Mouse (Mus musculus): Measurements from ENCODE around the gene Slc6a21. TPM values are rescaled to one million over a fixed set of nuclear protein-coding genes. Genes with fewer than 3 reads are reported as not detected.

The Slc6a21 gene
- not detected for polyA plus RNA-seq (2014; fragmentation: Illumina TruSeq; extraction: RNeasy Lipid Tissue Mini Kit (QIAGEN cat#74804); ENCODE audit: insufficient read depth, low read depth, low replicate concordance)

GRCm38 (mm10) chr7:45277136-45277760, at the start of gene Slc6a21:
Slc6a21 (plus strand) TSS chr7:45277513.

GRCm38 (mm10) chr7:45238723-45239496, 38.4 kb upstream of the Slc6a21 start, which contains the start of gene Cd37:
Cd37 (minus strand) TSS chr7:45239115.

DNA sequence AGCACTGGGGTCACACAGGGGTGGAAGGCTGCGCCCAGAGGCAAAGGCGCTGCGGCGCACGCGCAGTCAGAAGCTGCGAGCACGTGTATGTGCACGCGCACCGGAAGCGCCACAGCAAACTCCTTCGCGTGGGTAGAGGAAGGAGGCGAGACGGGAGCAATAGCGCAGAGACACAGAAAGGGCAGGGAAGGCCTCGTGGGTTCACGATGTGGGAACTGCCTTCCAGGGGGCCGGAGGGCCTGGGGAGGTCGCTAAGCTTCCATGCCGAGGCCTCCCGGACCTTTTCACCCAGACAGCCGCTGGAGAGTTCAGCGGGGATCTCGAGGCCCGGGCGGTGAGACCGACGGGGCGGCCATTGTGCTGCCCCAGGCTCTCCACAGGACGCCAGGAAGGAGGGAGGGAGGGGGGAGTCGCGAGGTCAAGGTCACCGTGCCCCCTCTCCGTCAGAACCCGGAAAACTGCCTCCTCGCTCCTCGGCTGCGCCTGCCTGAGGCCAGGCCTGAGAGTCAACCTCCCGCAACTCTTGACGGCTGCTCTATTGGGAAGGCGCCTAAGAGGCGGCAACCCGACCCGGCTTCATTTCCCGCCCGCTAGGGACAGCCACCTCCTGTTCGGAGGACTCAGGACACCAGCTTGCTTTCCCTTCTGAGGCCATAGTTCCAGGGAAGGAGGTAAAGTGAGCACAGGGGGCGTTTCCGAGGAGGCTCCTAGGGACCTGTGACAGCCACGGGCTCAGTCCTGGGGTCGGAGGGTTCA, 36.5 kb upstream of the Slc6a21 start, which contains the start of gene Slc6a16:
Gene Slc6a16 (plus strand): TSS at position 453 of the 756 bp plus-strand sequence.

GRCm38 (mm10) chr7:45333431-45333982, 56.2 kb downstream of the Slc6a21 start, which contains the start of gene Trpm4:
Trpm4 (minus strand) TSS chr7:45333780.

GRCm38 (mm10) chr7:45335056-45335455, 57.7 kb downstream of the Slc6a21 start, which contains the start of gene Hrc:
Hrc (plus strand) TSS chr7:45335290.

Other genes starting within 250 kb of the Slc6a21 start
- gene Prr12, start 224.6 kb upstream of the Slc6a21 start, polyA plus RNA-seq (2014; fragmentation: Illumina TruSeq; extraction: RNeasy Lipid Tissue Mini Kit (QIAGEN cat#74804); ENCODE audit: insufficient read depth, low read depth, low replicate concordance) = 10.4 TPM
- 36.8 TPM for gene Nosip, start 215.1 kb upstream of the Slc6a21 start, polyA plus RNA-seq (2014; fragmentation: Illumina TruSeq; extraction: RNeasy Lipid Tissue Mini Kit (QIAGEN cat#74804); ENCODE audit: insufficient read depth, low read depth, low replicate concordance)
- gene Prrg2, start 214.8 kb upstream of the Slc6a21 start, polyA plus RNA-seq (2014; fragmentation: Illumina TruSeq; extraction: RNeasy Lipid Tissue Mini Kit (QIAGEN cat#74804); ENCODE audit: insufficient read depth, low read depth, low replicate concordance) = 23.4 TPM
- gene Rcn3, start 185.3 kb upstream of the Slc6a21 start, polyA plus RNA-seq (2014; fragmentation: Illumina TruSeq; extraction: RNeasy Lipid Tissue Mini Kit (QIAGEN cat#74804); ENCODE audit: insufficient read depth, low read depth, low replicate concordance) = 83.1 TPM
- 91.4 TPM for gene Fcgrt, start 173.7 kb upstream of the Slc6a21 start, polyA plus RNA-seq (2014; fragmentation: Illumina TruSeq; extraction: RNeasy Lipid Tissue Mini Kit (QIAGEN cat#74804); ENCODE audit: insufficient read depth, low read depth, low replicate concordance)
- 1,585 TPM for gene Rps11, start 153.1 kb upstream of the Slc6a21 start, polyA plus RNA-seq (2014; fragmentation: Illumina TruSeq; extraction: RNeasy Lipid Tissue Mini Kit (QIAGEN cat#74804); ENCODE audit: insufficient read depth, low read depth, low replicate concordance)
- gene Rpl13a, start 148.8 kb upstream of the Slc6a21 start, polyA plus RNA-seq (2014; fragmentation: Illumina TruSeq; extraction: RNeasy Lipid Tissue Mini Kit (QIAGEN cat#74804); ENCODE audit: insufficient read depth, low read depth, low replicate concordance) = 3,762 TPM
- not detected for gene Gm45713, start 141.3 kb upstream of the Slc6a21 start, polyA plus RNA-seq (2014; fragmentation: Illumina TruSeq; extraction: RNeasy Lipid Tissue Mini Kit (QIAGEN cat#74804); ENCODE audit: insufficient read depth, low read depth, low replicate concordance)
- gene Flt3l, start 141.1 kb upstream of the Slc6a21 start, polyA plus RNA-seq (2014; fragmentation: Illumina TruSeq; extraction: RNeasy Lipid Tissue Mini Kit (QIAGEN cat#74804); ENCODE audit: insufficient read depth, low read depth, low replicate concordance) = 39.0 TPM
- gene Pih1d1, start 123.2 kb upstream of the Slc6a21 start, polyA plus RNA-seq (2014; fragmentation: Illumina TruSeq; extraction: RNeasy Lipid Tissue Mini Kit (QIAGEN cat#74804); ENCODE audit: insufficient read depth, low read depth, low replicate concordance) = 55.1 TPM
- gene Aldh16a1, start 122.9 kb upstream of the Slc6a21 start, polyA plus RNA-seq (2014; fragmentation: Illumina TruSeq; extraction: RNeasy Lipid Tissue Mini Kit (QIAGEN cat#74804); ENCODE audit: insufficient read depth, low read depth, low replicate concordance) = 21.1 TPM
- 1.1 TPM for gene Slc17a7, start 113.6 kb upstream of the Slc6a21 start, polyA plus RNA-seq (2014; fragmentation: Illumina TruSeq; extraction: RNeasy Lipid Tissue Mini Kit (QIAGEN cat#74804); ENCODE audit: insufficient read depth, low read depth, low replicate concordance)
- gene Gfy, start 97.9 kb upstream of the Slc6a21 start, polyA plus RNA-seq (2014; fragmentation: Illumina TruSeq; extraction: RNeasy Lipid Tissue Mini Kit (QIAGEN cat#74804); ENCODE audit: insufficient read depth, low read depth, low replicate concordance) = not detected
- gene Pth2, start 96.5 kb upstream of the Slc6a21 start, polyA plus RNA-seq (2014; fragmentation: Illumina TruSeq; extraction: RNeasy Lipid Tissue Mini Kit (QIAGEN cat#74804); ENCODE audit: insufficient read depth, low read depth, low replicate concordance) = not detected
- 1.5 TPM for gene Ccdc155, start 72.6 kb upstream of the Slc6a21 start, polyA plus RNA-seq (2014; fragmentation: Illumina TruSeq; extraction: RNeasy Lipid Tissue Mini Kit (QIAGEN cat#74804); ENCODE audit: insufficient read depth, low read depth, low replicate concordance)
- 0.81 TPM for gene Dkkl1, start 65.4 kb upstream of the Slc6a21 start, polyA plus RNA-seq (2014; fragmentation: Illumina TruSeq; extraction: RNeasy Lipid Tissue Mini Kit (QIAGEN cat#74804); ENCODE audit: insufficient read depth, low read depth, low replicate concordance)
- gene Tead2, start 61.8 kb upstream of the Slc6a21 start, polyA plus RNA-seq (2014; fragmentation: Illumina TruSeq; extraction: RNeasy Lipid Tissue Mini Kit (QIAGEN cat#74804); ENCODE audit: insufficient read depth, low read depth, low replicate concordance) = 16.7 TPM
- 36.3 TPM for gene Cd37, start 38.4 kb upstream of the Slc6a21 start, polyA plus RNA-seq (2014; fragmentation: Illumina TruSeq; extraction: RNeasy Lipid Tissue Mini Kit (QIAGEN cat#74804); ENCODE audit: insufficient read depth, low read depth, low replicate concordance)
- not detected for gene Slc6a16, start 36.4 kb upstream of the Slc6a21 start, polyA plus RNA-seq (2014; fragmentation: Illumina TruSeq; extraction: RNeasy Lipid Tissue Mini Kit (QIAGEN cat#74804); ENCODE audit: insufficient read depth, low read depth, low replicate concordance)
- gene Trpm4, start 56.3 kb downstream of the Slc6a21 start, polyA plus RNA-seq (2014; fragmentation: Illumina TruSeq; extraction: RNeasy Lipid Tissue Mini Kit (QIAGEN cat#74804); ENCODE audit: insufficient read depth, low read depth, low replicate concordance) = 26.8 TPM
- gene Hrc, start 57.8 kb downstream of the Slc6a21 start, polyA plus RNA-seq (2014; fragmentation: Illumina TruSeq; extraction: RNeasy Lipid Tissue Mini Kit (QIAGEN cat#74804); ENCODE audit: insufficient read depth, low read depth, low replicate concordance) = 4.6 TPM
- 0.80 TPM for gene Ppfia3, start 89.5 kb downstream of the Slc6a21 start, polyA plus RNA-seq (2014; fragmentation: Illumina TruSeq; extraction: RNeasy Lipid Tissue Mini Kit (QIAGEN cat#74804); ENCODE audit: insufficient read depth, low read depth, low replicate concordance)
- not detected for gene Lin7b, start 93.1 kb downstream of the Slc6a21 start, polyA plus RNA-seq (2014; fragmentation: Illumina TruSeq; extraction: RNeasy Lipid Tissue Mini Kit (QIAGEN cat#74804); ENCODE audit: insufficient read depth, low read depth, low replicate concordance)
- 123 TPM for gene Snrnp70, start 118.2 kb downstream of the Slc6a21 start, polyA plus RNA-seq (2014; fragmentation: Illumina TruSeq; extraction: RNeasy Lipid Tissue Mini Kit (QIAGEN cat#74804); ENCODE audit: insufficient read depth, low read depth, low replicate concordance)
- not detected for gene Kcna7, start 128.1 kb downstream of the Slc6a21 start, polyA plus RNA-seq (2014; fragmentation: Illumina TruSeq; extraction: RNeasy Lipid Tissue Mini Kit (QIAGEN cat#74804); ENCODE audit: insufficient read depth, low read depth, low replicate concordance)
- 3.0 TPM for gene Ntf5, start 136.2 kb downstream of the Slc6a21 start, polyA plus RNA-seq (2014; fragmentation: Illumina TruSeq; extraction: RNeasy Lipid Tissue Mini Kit (QIAGEN cat#74804); ENCODE audit: insufficient read depth, low read depth, low replicate concordance)
- gene Lhb, start 143.3 kb downstream of the Slc6a21 start, polyA plus RNA-seq (2014; fragmentation: Illumina TruSeq; extraction: RNeasy Lipid Tissue Mini Kit (QIAGEN cat#74804); ENCODE audit: insufficient read depth, low read depth, low replicate concordance) = 5.9 TPM
- gene Gys1, start 157.3 kb downstream of the Slc6a21 start, polyA plus RNA-seq (2014; fragmentation: Illumina TruSeq; extraction: RNeasy Lipid Tissue Mini Kit (QIAGEN cat#74804); ENCODE audit: insufficient read depth, low read depth, low replicate concordance) = 8.9 TPM
- 33.3 TPM for gene Ruvbl2, start 160.6 kb downstream of the Slc6a21 start, polyA plus RNA-seq (2014; fragmentation: Illumina TruSeq; extraction: RNeasy Lipid Tissue Mini Kit (QIAGEN cat#74804); ENCODE audit: insufficient read depth, low read depth, low replicate concordance)
- gene Ftl1, start 182.4 kb downstream of the Slc6a21 start, polyA plus RNA-seq (2014; fragmentation: Illumina TruSeq; extraction: RNeasy Lipid Tissue Mini Kit (QIAGEN cat#74804); ENCODE audit: insufficient read depth, low read depth, low replicate concordance) = 2,902 TPM
- 93.3 TPM for gene Bax, start 189.4 kb downstream of the Slc6a21 start, polyA plus RNA-seq (2014; fragmentation: Illumina TruSeq; extraction: RNeasy Lipid Tissue Mini Kit (QIAGEN cat#74804); ENCODE audit: insufficient read depth, low read depth, low replicate concordance)
- not detected for gene Tulp2, start 204.4 kb downstream of the Slc6a21 start, polyA plus RNA-seq (2014; fragmentation: Illumina TruSeq; extraction: RNeasy Lipid Tissue Mini Kit (QIAGEN cat#74804); ENCODE audit: insufficient read depth, low read depth, low replicate concordance)
- not detected for gene Gm45808, start 209.3 kb downstream of the Slc6a21 start, polyA plus RNA-seq (2014; fragmentation: Illumina TruSeq; extraction: RNeasy Lipid Tissue Mini Kit (QIAGEN cat#74804); ENCODE audit: insufficient read depth, low read depth, low replicate concordance)
- gene Dhdh, start 211.3 kb downstream of the Slc6a21 start, polyA plus RNA-seq (2014; fragmentation: Illumina TruSeq; extraction: RNeasy Lipid Tissue Mini Kit (QIAGEN cat#74804); ENCODE audit: insufficient read depth, low read depth, low replicate concordance) = 5.0 TPM
- gene Nucb1, start 232.9 kb downstream of the Slc6a21 start, polyA plus RNA-seq (2014; fragmentation: Illumina TruSeq; extraction: RNeasy Lipid Tissue Mini Kit (QIAGEN cat#74804); ENCODE audit: insufficient read depth, low read depth, low replicate concordance) = 134 TPM
- 62.8 TPM for gene Ppp1r15a, start 248.8 kb downstream of the Slc6a21 start, polyA plus RNA-seq (2014; fragmentation: Illumina TruSeq; extraction: RNeasy Lipid Tissue Mini Kit (QIAGEN cat#74804); ENCODE audit: insufficient read depth, low read depth, low replicate concordance)
- 5.7 TPM for gene Plekha4, start 248.8 kb downstream of the Slc6a21 start, polyA plus RNA-seq (2014; fragmentation: Illumina TruSeq; extraction: RNeasy Lipid Tissue Mini Kit (QIAGEN cat#74804); ENCODE audit: insufficient read depth, low read depth, low replicate concordance)

All from lung, adult 10 weeks (tissue).